Mouse (Mus musculus): ENCODE data around the gene Tmco1. TPM values are rescaled to one million over a fixed set of nuclear protein-coding genes. Genes with fewer than 3 reads are reported as not detected.
"Not testable (repeated sequence)": the region's sequence is repeated elsewhere in the genome, so short reads cannot be mapped to it uniquely, and the experiment has no call there.

Gene Tmco1
- polyA plus RNA-seq, 1 experiment from 2014 or later, result 125 TPM

DNA sequence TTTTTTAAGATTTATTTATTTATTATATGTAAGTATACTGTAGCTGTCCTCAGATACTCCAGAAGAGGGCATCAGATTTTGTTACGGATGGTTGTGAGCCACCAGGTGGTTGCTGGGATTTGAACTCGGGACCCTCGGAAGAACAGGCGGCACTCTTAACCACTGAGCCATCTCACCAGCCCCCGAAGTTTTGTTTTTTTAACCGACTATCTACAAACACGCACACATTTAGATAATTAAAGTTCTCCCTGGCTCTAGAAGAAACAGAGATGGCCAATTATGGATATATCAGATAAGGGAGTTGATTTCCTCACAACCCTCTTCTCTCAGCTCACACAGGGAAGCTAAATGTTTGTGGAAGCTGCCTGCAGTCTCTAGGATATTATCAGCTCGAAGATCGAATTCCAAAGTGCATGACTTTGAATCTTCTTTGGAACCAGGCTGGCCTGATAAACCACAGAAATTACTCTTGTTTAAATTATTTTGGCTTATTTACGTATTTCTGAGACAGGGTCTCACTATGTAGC lies 37.9 kb downstream of the Tmco1 start:
- whole genome bisulfite sequencing, result 79% methylated on average over 10 of the region's 10 CpGs
- not testable (repeated sequence) for H3K9me3 ChIP-seq (ENCODE audit: low read length); H3K4me2 ChIP-seq (replicated peaks; ENCODE audit: low read depth, low read length)

DNA sequence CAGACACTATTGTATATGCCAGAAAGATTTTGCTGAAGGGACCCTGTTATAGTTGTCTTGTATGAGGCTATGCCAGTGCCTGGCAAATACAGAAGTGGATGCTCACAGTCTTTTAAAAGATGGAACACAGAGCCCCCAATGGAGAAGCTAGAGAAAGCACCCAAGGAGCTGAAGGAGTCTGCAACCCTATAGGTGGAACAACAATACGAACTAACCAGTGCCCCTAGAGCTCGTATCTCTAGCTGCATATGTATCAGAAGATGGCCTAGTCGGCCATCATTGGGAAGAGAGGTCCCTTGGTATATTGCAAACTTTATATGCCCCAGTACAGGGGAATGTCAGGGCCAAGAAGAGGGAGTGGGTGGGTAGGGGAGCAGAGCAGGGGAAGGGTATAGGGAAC lies 41.0 kb downstream of the Tmco1 start:
- not testable (repeated sequence) for H3K9ac ChIP-seq (replicated peaks; ENCODE audit: low read length); H3K36me3 ChIP-seq (ENCODE audit: insufficient read depth, low read length); ATAC-seq (ENCODE audit: low FRiP score, low TSS enrichment); H3K27me3 ChIP-seq (ENCODE audit: insufficient read depth, low read length); H3K4me1 ChIP-seq (ENCODE audit: insufficient read depth, low read length); H3K9me3 ChIP-seq (ENCODE audit: low read length); H3K4me3 ChIP-seq (ENCODE audit: low read length); H3K27ac ChIP-seq (ENCODE audit: low read length)
- 57% methylated on average over 3 of the region's 3 CpGs for WGBS
- peak overlapping the region; percentile 61 for H3K4me2 ChIP-seq (replicated peaks; ENCODE audit: low read depth, low read length)

More for the DNA sequence above, 37.9 kb downstream of the Tmco1 start:
- ATAC-seq (ENCODE audit: low FRiP score, low TSS enrichment); H3K27me3 ChIP-seq (ENCODE audit: insufficient read depth, low read length); H3K9ac ChIP-seq (replicated peaks; ENCODE audit: low read length); H3K4me3 ChIP-seq (ENCODE audit: low read length); H3K27ac ChIP-seq (ENCODE audit: low read length); H3K4me1 ChIP-seq (ENCODE audit: insufficient read depth, low read length); H3K36me3 ChIP-seq (ENCODE audit: insufficient read depth, low read length): not testable (repeated sequence)

DNA sequence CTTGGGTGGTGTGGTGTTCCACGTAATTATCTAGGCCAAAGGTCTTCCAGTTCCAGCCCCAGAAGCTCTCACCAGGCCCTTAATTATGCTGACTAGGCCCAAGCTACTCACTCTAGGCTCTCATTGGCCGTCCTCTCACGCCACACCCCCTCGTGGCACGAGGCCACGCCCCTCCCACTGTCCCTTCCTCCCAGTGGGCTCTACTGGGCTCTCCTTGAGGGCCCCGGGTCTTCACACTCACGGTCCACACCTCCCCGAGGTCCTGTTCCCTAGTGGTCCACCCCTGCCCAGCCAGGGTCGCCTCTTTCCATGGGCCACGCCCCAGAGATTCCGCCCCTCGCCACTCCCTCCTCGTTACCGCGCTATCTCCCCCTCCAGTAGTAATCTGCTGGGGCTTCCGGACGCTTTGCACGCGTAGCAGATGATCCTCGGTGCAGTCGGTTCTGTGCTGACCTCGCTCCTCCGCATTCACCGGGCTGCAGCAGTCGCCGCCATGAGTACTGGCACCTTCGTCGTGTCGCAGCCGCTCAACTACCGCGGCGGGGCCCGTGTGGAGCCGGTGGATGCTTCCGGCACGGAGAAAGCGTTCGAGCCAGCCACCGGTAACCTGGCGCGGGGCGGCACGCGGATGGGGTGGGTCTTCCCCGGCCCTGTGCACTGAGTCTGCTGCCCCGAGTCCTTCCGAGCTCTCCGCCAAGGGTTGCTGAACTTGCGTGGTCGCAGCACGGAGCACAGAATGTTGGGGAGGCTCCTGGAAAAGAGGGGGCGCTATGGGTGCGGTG lies 41.8 kb downstream of the Tmco1 start, which contains the start of gene Aldh9a1:
Gene Aldh9a1, plus strand, starts transcription at position 177 of the 782 bp plus-strand sequence.
- Histone ChIP-seq H3K27me3 (ENCODE audit: insufficient read depth, low read length) (no peaks in the 10 kb centered on the region), H3K27ac (ENCODE audit: low read length) (peak within 1 kb of the TSS; percentile 62), H3K36me3 (ENCODE audit: insufficient read depth, low read length) (peaks cover 5% of the 10 kb centered on the region; the same call in 1 of the 2 replicates), H3K4me1 (ENCODE audit: insufficient read depth, low read length) (no peaks in the 10 kb centered on the region), H3K9ac (replicated peaks; ENCODE audit: low read length) (peak within 1 kb of the TSS; percentile 66), H3K4me3 (ENCODE audit: low read length) (peak within 1 kb of the TSS; percentile 61), H3K4me2 (replicated peaks; ENCODE audit: low read depth, low read length) (peak within 1 kb of the TSS; percentile 61), H3K9me3 (ENCODE audit: low read length) (no peaks in the 10 kb centered on the region)
- ATAC-seq (ENCODE audit: low FRiP score, low TSS enrichment), result peak; percentile 99
- WGBS, result under 1% methylated on average over 55 of the region's 55 CpGs

DNA sequence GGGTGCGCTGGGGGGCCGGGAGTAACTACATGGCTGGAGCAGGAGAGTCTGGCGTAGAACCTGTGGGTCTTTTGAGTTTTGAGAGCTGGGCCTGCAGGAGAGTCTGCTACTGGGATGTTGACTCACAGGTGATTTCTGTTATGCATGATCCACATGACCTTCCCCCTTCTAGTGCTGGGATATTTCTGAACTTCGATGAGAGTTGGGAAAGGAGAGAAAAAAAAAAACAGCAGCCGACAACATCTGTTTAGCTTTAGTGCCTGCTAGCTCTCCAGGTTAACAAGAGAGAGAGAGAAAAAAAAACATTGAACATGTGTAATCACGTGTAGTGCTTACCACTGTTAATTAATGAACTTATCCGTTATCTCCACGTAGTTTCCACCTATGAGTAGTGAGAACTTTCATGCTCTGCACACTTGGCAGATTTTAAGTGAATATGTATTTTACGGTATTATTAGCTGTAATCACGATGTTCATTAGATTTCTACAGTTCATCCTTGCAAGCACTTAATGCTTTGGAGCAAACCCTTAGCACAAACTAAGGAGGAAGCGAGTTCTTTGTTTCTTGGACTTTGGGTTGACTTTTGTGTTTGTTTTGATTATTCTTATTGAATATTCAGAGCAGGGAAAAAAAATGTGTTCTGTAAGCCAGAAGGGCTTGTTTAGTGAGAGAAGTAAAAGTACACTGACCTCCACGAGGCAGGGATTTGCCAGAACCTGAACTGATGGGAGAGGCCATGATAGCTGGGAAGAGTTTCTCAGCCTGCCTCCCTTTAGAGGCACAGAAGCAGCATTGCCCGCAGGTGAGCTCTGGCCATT lies 42.6 kb downstream of the Tmco1 start:
- peak overlapping the region; percentile 61 for H3K4me3 ChIP-seq (ENCODE audit: low read length)
- ATAC-seq (ENCODE audit: low FRiP score, low TSS enrichment), result no peak
- peaks cover 12% of the 10 kb centered on the region; the same call in 1 of the 2 replicates for H3K36me3 ChIP-seq (ENCODE audit: insufficient read depth, low read length)
- peak overlapping the region; percentile 61 for H3K4me2 ChIP-seq (replicated peaks; ENCODE audit: low read depth, low read length)
- 0 out of 2 replicates have a peak overlapping the region, but pooled peaks have one; percentile 62 for H3K27ac ChIP-seq (ENCODE audit: low read length)
- WGBS, result 30% methylated on average over 13 of the region's 13 CpGs
- H3K27me3 ChIP-seq (ENCODE audit: insufficient read depth, low read length), result no peaks in the 10 kb centered on the region
- no peaks in the 10 kb centered on the region for H3K9me3 ChIP-seq (ENCODE audit: low read length)
- H3K9ac ChIP-seq (replicated peaks; ENCODE audit: low read length), result peak overlapping the region; percentile 66
- no peaks in the 10 kb centered on the region for H3K4me1 ChIP-seq (ENCODE audit: insufficient read depth, low read length)

DNA sequence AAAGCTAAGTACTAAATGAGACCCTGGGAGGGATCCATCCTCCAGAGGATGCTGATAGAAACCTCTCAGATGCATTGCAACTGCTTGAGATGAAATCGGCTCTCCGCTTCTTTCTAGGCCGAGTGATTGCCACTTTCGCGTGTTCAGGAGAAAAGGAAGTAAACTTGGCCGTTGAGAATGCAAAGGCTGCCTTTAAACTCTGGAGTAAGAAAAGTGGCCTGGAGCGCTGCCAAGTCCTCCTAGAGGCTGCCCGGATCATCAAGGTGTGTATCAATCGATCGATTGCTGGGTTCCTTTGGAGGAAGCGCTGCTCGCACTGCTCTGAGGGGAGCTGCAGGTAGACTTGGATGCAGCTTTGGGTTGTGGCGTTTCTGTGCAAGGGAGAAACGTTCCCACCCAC lies 44.2 kb downstream of the Tmco1 start:
- Histone ChIP-seq H3K9ac (replicated peaks; ENCODE audit: low read length) (no peak overlapping the region), H3K9me3 (ENCODE audit: low read length) (no peaks in the 10 kb centered on the region), H3K4me2 (replicated peaks; ENCODE audit: low read depth, low read length) (no peak overlapping the region), H3K4me3 (ENCODE audit: low read length) (no peak overlapping the region), H3K4me1 (ENCODE audit: insufficient read depth, low read length) (no peaks in the 10 kb centered on the region), H3K27me3 (ENCODE audit: insufficient read depth, low read length) (no peaks in the 10 kb centered on the region), H3K27ac (ENCODE audit: low read length) (no peak overlapping the region), H3K36me3 (ENCODE audit: insufficient read depth, low read length) (peaks cover 26% of the 10 kb centered on the region)
- ATAC-seq (ENCODE audit: low FRiP score, low TSS enrichment), result no peak
- 86% methylated on average over 14 of the region's 14 CpGs for WGBS

DNA sequence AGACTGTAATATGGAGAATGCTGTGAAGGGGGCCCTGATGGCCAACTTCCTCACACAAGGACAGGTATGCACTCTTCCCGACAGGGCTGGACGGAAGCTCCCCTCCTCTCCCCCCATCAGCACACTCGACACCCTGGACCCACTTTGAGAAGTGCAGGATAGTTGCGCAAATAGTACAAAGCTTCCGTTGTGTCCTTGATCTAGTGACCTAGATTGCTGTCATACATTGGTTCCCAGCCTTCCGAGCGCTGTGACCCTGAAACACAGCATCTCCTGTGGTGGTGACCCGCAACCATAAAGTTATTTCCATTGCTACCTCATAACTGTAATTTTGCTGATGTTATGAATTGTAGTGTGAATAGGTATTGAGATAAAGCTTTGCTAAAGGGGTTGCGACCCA lies 49.2 kb downstream of the Tmco1 start:
- Histone ChIP-seq H3K27me3 (ENCODE audit: insufficient read depth, low read length) (no peaks in the 10 kb centered on the region), H3K9ac (replicated peaks; ENCODE audit: low read length) (no peak overlapping the region), H3K36me3 (ENCODE audit: insufficient read depth, low read length) (peaks cover 33% of the 10 kb centered on the region), H3K4me3 (ENCODE audit: low read length) (no peak overlapping the region), H3K4me2 (replicated peaks; ENCODE audit: low read depth, low read length) (no peak overlapping the region), H3K4me1 (ENCODE audit: insufficient read depth, low read length) (no peaks in the 10 kb centered on the region), H3K9me3 (ENCODE audit: low read length) (no peaks in the 10 kb centered on the region), H3K27ac (ENCODE audit: low read length) (no peak overlapping the region)
- no peak for ATAC-seq (ENCODE audit: low FRiP score, low TSS enrichment)
- 96% methylated on average over 9 of the region's 9 CpGs for WGBS

DNA sequence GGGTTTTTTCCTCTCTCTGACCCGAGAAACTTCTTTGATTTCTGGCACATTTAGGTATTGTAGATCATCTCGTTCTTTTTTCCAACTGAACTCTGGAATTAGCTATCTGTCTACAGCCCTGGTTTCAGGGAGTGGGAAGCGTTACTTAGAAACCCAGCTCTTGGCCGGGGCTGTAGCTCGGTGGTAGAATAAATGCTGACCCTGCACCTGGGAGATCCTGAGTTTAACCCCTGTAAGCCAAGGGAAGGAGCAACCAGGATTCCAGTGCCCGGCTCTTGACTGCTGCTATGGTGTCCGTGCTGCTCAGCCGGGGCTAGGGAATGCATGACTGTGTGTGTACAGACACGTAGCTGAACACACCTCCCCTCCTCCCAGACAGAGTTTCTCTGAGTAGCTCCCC lies 50.6 kb downstream of the Tmco1 start:
- ATAC-seq (ENCODE audit: low FRiP score, low TSS enrichment), result no peak
- H3K27ac ChIP-seq (ENCODE audit: low read length), result no peak overlapping the region
- H3K9ac ChIP-seq (replicated peaks; ENCODE audit: low read length), result no peak overlapping the region
- H3K4me1 ChIP-seq (ENCODE audit: insufficient read depth, low read length), result no peaks in the 10 kb centered on the region
- WGBS, result 87% methylated on average over 9 of the region's 9 CpGs
- H3K9me3 ChIP-seq (ENCODE audit: low read length), result no peaks in the 10 kb centered on the region
- H3K27me3 ChIP-seq (ENCODE audit: insufficient read depth, low read length), result no peaks in the 10 kb centered on the region
- H3K36me3 ChIP-seq (ENCODE audit: insufficient read depth, low read length), result peaks cover 33% of the 10 kb centered on the region
- no peak overlapping the region for H3K4me3 ChIP-seq (ENCODE audit: low read length)
- no peak overlapping the region for H3K4me2 ChIP-seq (replicated peaks; ENCODE audit: low read depth, low read length)

DNA sequence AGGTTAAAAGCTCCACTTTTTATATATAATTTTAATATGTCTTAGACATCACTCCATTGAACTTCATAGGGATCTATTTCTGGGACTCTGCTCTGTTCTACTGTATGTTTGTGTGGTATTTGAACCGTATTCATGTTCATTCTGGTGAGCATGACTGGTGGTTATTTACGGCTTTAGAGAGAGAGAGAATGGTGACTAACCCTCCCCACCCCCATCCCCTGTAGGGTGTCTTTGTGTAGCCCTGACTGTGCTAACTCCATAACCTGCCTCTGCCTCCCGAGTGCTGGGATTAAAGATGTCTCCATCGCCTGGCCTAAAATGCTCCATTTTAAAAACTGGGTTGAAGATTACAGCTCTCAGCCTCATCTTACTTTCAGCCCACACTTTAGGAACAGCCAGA lies 52.1 kb downstream of the Tmco1 start:
- Histone ChIP-seq H3K4me2 (replicated peaks; ENCODE audit: low read depth, low read length) (no peak overlapping the region), H3K27ac (ENCODE audit: low read length) (no peak overlapping the region), H3K9me3 (ENCODE audit: low read length) (no peaks in the 10 kb centered on the region), H3K4me1 (ENCODE audit: insufficient read depth, low read length) (no peaks in the 10 kb centered on the region), H3K27me3 (ENCODE audit: insufficient read depth, low read length) (no peaks in the 10 kb centered on the region), H3K36me3 (ENCODE audit: insufficient read depth, low read length) (peaks cover 26% of the 10 kb centered on the region), H3K4me3 (ENCODE audit: low read length) (no peak overlapping the region), H3K9ac (replicated peaks; ENCODE audit: low read length) (no peak overlapping the region)
- ATAC-seq (ENCODE audit: low FRiP score, low TSS enrichment), result no peak
- 77% methylated on average over 4 of the region's 4 CpGs for WGBS

DNA sequence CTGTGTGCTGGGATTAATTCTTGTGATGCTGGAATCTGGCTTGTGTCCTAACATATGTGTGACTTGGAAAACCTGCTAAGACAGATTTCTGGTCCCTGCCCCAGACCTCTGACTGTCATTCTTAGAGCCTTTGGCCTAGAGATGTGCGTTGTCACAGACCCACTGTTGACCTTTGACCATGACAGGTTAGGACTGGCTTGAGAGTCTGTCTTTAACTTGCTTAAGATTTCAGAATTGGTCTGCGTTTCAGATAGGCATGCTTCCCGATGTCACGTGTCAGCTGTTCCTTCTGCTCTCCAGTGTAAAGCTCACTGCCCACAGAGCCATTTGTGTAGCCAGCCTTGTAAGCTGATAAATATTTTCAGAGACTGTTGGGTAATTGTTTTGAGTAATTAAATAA lies 54.6 kb downstream of the Tmco1 start:
- Histone ChIP-seq H3K9ac (replicated peaks; ENCODE audit: low read length) (no peak overlapping the region), H3K4me3 (ENCODE audit: low read length) (no peak overlapping the region), H3K4me2 (replicated peaks; ENCODE audit: low read depth, low read length) (no peak overlapping the region), H3K9me3 (ENCODE audit: low read length) (no peaks in the 10 kb centered on the region), H3K27me3 (ENCODE audit: insufficient read depth, low read length) (no peaks in the 10 kb centered on the region), H3K36me3 (ENCODE audit: insufficient read depth, low read length) (peaks cover 17% of the 10 kb centered on the region; the same call in 1 of the 2 replicates), H3K4me1 (ENCODE audit: insufficient read depth, low read length) (no peaks in the 10 kb centered on the region), H3K27ac (ENCODE audit: low read length) (no peak overlapping the region)
- 86% methylated on average over 4 of the region's 4 CpGs for WGBS
- no peak for ATAC-seq (ENCODE audit: low FRiP score, low TSS enrichment)
